Mouse (Mus musculus) forebrain, embryonic 12.5 days (tissue): ENCODE measurements around the gene E130208F15Rik. TPM values are rescaled to one million over a fixed set of nuclear protein-coding genes. Genes with fewer than 3 reads are reported as not detected.

Experiments
- ATAC-seq: fragments of 200-750 bp; cut with Nextera tagmentation; 2 replicates; pipeline ENCODE4 v1.8.0; 2017; ENCODE audit warnings: moderate TSS enrichment; ENCODE audit not compliant: low FRiP score
- H3K27ac ChIP-seq: fragments of 300-500 bp; sonication (generic); 2 replicates; pipeline ENCODE4 v1.5.1; 2016; ENCODE audit warnings: mild to moderate bottlenecking
- H3K27me3 ChIP-seq: fragments of 300-500 bp; sonication (generic); 2 replicates; pipeline ENCODE4 v1.6.1; 2016; ENCODE audit warnings: mild to moderate bottlenecking
- H3K36me3 ChIP-seq: fragments of 300-500 bp; sonication (generic); replicated peaks from 2 replicates; pipeline ENCODE4 v1.6.1; 2016; ENCODE audit warnings: mild to moderate bottlenecking
- H3K4me1 ChIP-seq: fragments of 300-500 bp; sonication (generic); 2 replicates; pipeline ENCODE4 v1.6.1; 2016
- H3K4me2 ChIP-seq: fragments of 300-500 bp; sonication (generic); 2 replicates; pipeline ENCODE4 v1.6.1; 2016; ENCODE audit warnings: mild to moderate bottlenecking, moderate library complexity
- H3K4me3 ChIP-seq: fragments of 300-500 bp; sonication (generic); replicated peaks from 2 replicates; pipeline ENCODE4 v1.5.1; 2016; ENCODE audit warnings: mild to moderate bottlenecking
- H3K9ac ChIP-seq: fragments of 300-500 bp; sonication (generic); 2 replicates; pipeline ENCODE4 v1.6.1; 2016; ENCODE audit warnings: mild to moderate bottlenecking
- H3K9me3 ChIP-seq: fragments of 300-500 bp; sonication (generic); 2 replicates; pipeline ENCODE4 v1.6.1; 2016
- WGBS: fragments of 180-500 bp; shearing (Covaris S2); methylation state at CpG from one replicate; pipeline ENCODE4 v1.1.7; 2016; 5-methylcytosine and 5-hydroxymethylcytosine counted together
- polyA plus RNA-seq: library from polyadenylated mRNA; unstranded; fragments of >200 nt; fragmentation: Nextera tagmentation; extraction: Ambion mirVana; gene quantifications from 2 replicates; pipeline ENCODE4 v1.2.1, GENCODE M21; 2016

The E130208F15Rik gene
- polyA plus RNA-seq, 1 experiment from 2014 or later, result not detected

DNA sequence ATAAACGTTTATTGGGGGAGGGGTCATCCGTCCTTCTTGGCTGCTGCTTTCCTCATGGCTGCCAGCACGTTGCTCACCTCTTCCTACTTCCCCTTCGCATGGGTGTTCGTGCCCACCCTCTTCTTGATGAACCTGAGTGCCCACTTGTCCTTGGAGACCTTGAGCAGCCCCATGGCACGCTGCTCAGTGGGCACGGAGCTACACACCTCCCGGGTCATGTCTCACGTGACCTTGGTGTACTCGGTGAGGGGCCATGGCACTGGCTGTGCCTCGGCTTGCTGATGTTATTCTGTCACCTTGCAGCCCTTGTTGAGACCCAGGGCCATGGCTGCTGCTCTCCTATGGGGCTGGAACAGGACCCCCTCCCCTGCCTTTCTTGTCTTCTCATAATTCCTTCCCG lies 11.4 kb upstream of the E130208F15Rik start:
- H3K27ac ChIP-seq, result no peak overlapping the region
- WGBS, result 90% methylated on average over 12 of the region's 12 CpGs
- no peaks in the 10 kb centered on the region for H3K27me3 ChIP-seq
- H3K4me3 ChIP-seq, result no peak overlapping the region
- H3K4me2 ChIP-seq, result no peak overlapping the region
- no peaks in the 10 kb centered on the region for H3K9me3 ChIP-seq
- no peak overlapping the region for H3K9ac ChIP-seq
- no peak for ATAC-seq
- H3K36me3 ChIP-seq, result peaks cover 30% of the 10 kb centered on the region
- H3K4me1 ChIP-seq, result peaks cover 30% of the 10 kb centered on the region

DNA sequence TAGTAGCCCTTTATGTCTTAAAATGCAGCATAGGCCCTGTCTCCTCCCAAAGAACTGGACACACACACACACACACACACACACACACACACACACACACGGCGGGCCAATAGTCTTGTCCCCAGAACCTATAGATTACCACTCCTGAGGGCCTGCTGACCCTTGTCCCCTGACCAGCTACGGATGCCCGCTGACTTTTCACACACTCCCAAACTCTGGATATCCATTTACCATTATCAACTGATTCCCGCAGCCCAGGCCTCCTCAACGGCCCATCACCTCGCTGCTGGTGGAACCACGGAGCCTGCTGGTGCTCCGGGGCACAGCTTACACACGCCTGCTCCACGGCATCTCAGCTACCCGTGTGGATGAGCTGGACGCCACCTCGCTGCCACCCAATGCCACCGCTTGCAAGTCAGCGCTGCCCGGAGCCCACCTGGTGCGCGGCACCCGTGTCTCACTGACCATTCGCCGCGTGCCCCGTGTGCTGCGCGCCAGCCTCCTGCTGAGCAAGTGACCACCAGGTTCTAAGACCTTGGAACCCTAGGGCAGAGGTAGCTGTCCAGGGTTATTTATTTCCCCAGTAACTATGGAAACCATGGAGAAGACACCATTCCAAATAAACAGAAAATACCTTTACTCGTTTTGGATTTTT lies 7.7 kb upstream of the E130208F15Rik start:
- no peak overlapping the region for H3K4me3 ChIP-seq
- no peaks in the 10 kb centered on the region for H3K27me3 ChIP-seq
- peaks cover 24% of the 10 kb centered on the region for H3K4me1 ChIP-seq
- H3K27ac ChIP-seq, result no peak overlapping the region
- H3K9ac ChIP-seq, result no peak overlapping the region
- H3K36me3 ChIP-seq, result peaks cover 9% of the 10 kb centered on the region
- H3K4me2 ChIP-seq, result no peak overlapping the region
- no peak for ATAC-seq
- no peaks in the 10 kb centered on the region for H3K9me3 ChIP-seq
- WGBS, result 49% methylated on average over 27 of the region's 27 CpGs

DNA sequence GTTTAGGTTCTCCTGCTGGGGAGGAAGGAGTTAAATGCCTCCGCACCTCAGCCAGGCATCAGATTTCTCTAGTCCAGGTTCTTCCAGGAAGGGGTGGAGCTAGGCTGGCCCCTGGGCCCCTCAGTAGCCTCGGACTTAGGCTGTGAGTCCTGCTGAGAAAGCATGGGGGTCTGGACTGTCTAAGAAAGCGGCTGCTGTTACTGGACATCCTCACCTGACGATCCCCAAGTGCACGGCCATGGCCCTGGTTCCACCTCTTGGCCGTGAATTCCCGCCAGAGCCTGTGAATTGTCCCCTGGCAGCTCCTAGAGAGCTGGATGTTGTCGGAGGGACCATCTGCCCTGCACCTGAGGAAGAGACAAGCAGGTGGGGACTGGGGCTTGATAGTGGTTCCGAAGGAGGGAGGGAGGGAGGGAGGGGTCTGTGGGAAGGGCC lies 6.8 kb upstream of the E130208F15Rik start, which contains the start of gene Syne4:
Gene Syne4, plus strand, starts transcription at position 87 of the 435 bp plus-strand sequence.
- no peak within 1 kb of the TSS for H3K27ac ChIP-seq
- H3K4me1 ChIP-seq, result peaks cover 16% of the 10 kb centered on the region
- peak within 1 kb of the TSS; percentile 48 for H3K9ac ChIP-seq
- H3K4me2 ChIP-seq, result peak within 1 kb of the TSS; percentile 44
- H3K36me3 ChIP-seq, result peaks cover 9% of the 10 kb centered on the region
- 4% methylated on average over 9 of the region's 9 CpGs for WGBS
- H3K4me3 ChIP-seq, result peak within 1 kb of the TSS; percentile 31
- no peaks in the 10 kb centered on the region for H3K27me3 ChIP-seq
- no peaks in the 10 kb centered on the region for H3K9me3 ChIP-seq
- ATAC-seq, result no peak

DNA sequence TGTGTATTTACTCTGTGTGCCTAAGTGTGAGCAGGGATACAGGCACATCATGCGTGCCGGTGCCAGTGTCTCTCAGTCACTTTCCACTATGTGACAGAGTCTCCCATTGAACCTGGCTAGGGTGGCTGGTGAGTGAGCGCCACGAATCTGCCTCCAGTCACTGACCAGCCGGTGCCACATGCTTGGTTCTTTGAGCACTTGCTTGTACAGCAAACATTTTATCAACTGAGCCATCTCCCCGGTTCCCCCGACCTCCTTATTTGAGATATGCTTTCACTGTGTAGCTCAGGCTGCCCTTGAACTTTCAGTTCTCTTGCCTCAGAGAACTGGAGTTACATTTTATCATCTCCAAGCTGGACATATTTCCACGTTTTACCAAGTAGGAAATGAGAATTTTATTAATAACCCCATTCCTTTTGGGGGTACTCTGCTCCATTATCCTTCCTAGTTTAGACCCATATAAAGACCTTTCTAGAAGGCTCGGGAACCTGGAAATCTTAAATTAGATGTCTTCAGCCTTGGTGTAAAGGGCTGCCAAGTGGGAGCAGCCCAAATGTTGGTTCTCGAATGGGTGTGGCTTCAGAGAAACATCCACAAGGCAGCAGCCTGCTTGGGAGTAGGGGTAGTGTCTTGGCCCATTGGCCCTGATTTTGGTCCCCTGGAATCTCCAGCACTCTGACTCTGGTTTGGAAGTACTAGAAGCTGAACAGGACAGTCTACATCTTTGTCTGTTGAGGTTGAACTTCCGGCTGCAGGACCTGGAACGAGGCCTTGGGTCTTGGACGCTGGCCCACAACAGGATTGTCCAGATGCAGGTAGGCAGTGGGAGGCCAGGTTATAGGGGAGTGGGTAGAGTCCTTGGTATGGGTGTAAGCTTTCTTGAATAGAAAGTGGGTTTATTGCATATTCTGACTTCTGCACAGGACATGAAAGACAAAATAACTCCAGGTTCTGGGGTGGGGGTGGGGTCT lies 5.7 kb upstream of the E130208F15Rik start:
- H3K27ac ChIP-seq, result no peak overlapping the region
- peak overlapping the region; percentile 31 for H3K4me3 ChIP-seq
- 80% methylated on average over 13 of the region's 13 CpGs for WGBS
- ATAC-seq, result no peak
- no peaks in the 10 kb centered on the region for H3K27me3 ChIP-seq
- no peaks in the 10 kb centered on the region for H3K9me3 ChIP-seq
- H3K9ac ChIP-seq, result 0 out of 2 replicates have a peak overlapping the region, but pooled peaks have one; percentile 30
- peaks cover 9% of the 10 kb centered on the region for H3K36me3 ChIP-seq
- H3K4me2 ChIP-seq, result peak overlapping the region; percentile 44; the same call in 1 of the 2 replicates
- H3K4me1 ChIP-seq, result peaks cover 15% of the 10 kb centered on the region

DNA sequence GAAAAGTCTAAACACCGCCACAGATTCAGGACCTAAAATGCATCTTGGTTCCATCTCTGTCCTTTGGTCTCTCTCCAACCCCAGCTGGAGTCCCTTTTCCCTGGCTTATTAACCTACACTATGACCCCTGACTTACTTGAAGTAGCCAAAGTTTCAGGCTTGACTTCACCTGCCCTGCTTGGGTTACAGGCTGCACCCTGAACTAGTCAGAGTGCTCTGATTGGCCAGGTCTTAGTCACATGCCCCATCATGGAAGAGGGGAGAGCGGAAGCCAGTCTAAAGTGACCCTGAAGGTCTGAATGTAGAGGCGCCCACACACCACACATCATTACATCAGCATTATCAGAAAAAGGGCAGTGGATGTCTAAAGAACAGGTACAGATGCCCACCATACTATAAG lies 3.4 kb upstream of the E130208F15Rik start:
- Histone ChIP-seq H3K4me1 (peaks cover 28% of the 10 kb centered on the region), H3K36me3 (peaks cover 2% of the 10 kb centered on the region; the same call in 1 of the 2 replicates), H3K4me3 (no peak overlapping the region), H3K4me2 (no peak overlapping the region), H3K9me3 (no peaks in the 10 kb centered on the region), H3K27me3 (no peaks in the 10 kb centered on the region), H3K27ac (no peak overlapping the region), H3K9ac (no peak overlapping the region)
- WGBS, result 89% methylated on average over 3 of the region's 3 CpGs
- no peak for ATAC-seq

DNA sequence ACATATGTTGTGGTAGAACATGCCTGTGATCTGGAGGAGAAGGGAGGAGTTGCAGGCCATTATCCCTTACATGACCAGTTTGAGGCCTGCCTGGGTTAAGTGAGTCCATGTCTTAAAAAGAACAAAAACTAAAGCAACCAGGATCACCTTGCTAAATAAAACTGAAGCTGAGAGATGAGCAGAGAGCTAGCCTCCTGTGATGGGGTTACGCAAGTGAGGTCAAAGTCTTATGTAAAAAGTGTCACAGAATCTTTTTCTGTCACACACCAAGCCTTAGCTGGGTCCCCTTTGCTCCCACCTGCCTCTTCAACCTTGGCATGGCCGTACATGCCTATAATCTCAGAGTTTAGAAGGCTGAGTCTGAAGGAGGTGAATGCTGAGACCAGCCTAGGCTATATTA lies 594 bp upstream of the E130208F15Rik start:
- no peaks in the 10 kb centered on the region for H3K36me3 ChIP-seq
- no peak overlapping the region for H3K27ac ChIP-seq
- WGBS, result 90% methylated on average over 2 of the region's 2 CpGs
- 0 out of 2 replicates have a peak, but pooled peaks cover 5% of the 10 kb centered on the region for H3K27me3 ChIP-seq
- no peak for ATAC-seq
- peak overlapping the region; percentile 83 for H3K9ac ChIP-seq
- H3K4me1 ChIP-seq, result peaks cover 17% of the 10 kb centered on the region
- H3K4me2 ChIP-seq, result peak overlapping the region; percentile 89
- peak overlapping the region; percentile 78; the same call in 1 of the 2 replicates for H3K4me3 ChIP-seq
- H3K9me3 ChIP-seq, result peaks cover 4% of the 10 kb centered on the region; the same call in 1 of the 2 replicates

DNA sequence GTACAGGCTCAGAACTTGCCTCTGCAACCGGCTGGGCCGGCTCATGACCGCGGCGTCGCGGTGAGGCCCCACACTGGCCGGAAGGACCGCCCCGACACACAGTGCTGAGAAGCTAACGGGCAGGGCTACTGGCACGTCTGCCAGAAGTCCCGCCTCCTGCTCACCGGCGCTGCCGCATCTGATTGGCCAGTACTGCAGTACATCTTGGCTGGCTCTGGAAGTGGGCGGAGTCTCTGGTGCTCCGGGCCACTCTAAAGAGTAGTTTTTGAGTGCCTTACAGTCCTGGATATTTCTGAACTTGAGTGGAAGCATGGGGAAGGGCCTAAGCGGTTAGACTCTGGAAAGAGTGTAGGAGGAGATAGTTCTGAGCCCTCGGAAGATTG lies 736 bp downstream of the E130208F15Rik start:
- H3K4me1 ChIP-seq, result peaks cover 17% of the 10 kb centered on the region
- peaks cover 8% of the 10 kb centered on the region; the same call in 1 of the 2 replicates for H3K27me3 ChIP-seq
- peak overlapping the region; percentile 78 for H3K4me3 ChIP-seq
- under 1% methylated on average over 20 of the region's 20 CpGs for WGBS
- H3K36me3 ChIP-seq, result no peaks in the 10 kb centered on the region
- H3K9me3 ChIP-seq, result peaks cover 4% of the 10 kb centered on the region; the same call in 1 of the 2 replicates
- peak overlapping the region; percentile 85 for H3K27ac ChIP-seq
- H3K9ac ChIP-seq, result peak overlapping the region; percentile 83
- peak; percentile 99 for ATAC-seq
- H3K4me2 ChIP-seq, result peak overlapping the region; percentile 89

DNA sequence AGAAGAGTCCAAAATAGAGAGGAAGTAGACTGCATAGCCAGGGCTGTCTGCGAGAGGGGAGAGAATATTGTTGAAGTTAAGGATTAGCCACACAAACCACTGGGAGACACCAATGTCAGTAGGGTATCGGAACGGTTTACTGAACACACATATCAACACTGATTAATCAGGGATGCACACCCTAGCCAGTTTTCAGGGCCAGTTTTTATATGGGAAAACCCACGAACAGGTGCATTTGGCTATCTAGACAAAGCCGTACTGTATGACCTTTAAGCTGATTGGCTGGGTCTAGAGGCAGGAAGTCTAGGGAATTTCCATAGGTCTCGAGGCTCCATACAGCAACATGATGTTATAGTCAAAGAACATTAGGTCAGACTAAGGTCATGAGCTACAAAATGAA lies 1.3 kb downstream of the E130208F15Rik start:
- Histone ChIP-seq H3K4me2 (peak overlapping the region; percentile 89), H3K4me1 (peaks cover 17% of the 10 kb centered on the region), H3K27ac (peak overlapping the region; percentile 85; the same call in 1 of the 2 replicates), H3K9me3 (peaks cover 4% of the 10 kb centered on the region; the same call in 1 of the 2 replicates), H3K27me3 (peaks cover 10% of the 10 kb centered on the region; the same call in 1 of the 2 replicates), H3K36me3 (no peaks in the 10 kb centered on the region), H3K4me3 (peak overlapping the region; percentile 78), H3K9ac (peak overlapping the region; percentile 83)
- WGBS, result 35% methylated on average over 6 of the region's 6 CpGs
- no peak for ATAC-seq

DNA sequence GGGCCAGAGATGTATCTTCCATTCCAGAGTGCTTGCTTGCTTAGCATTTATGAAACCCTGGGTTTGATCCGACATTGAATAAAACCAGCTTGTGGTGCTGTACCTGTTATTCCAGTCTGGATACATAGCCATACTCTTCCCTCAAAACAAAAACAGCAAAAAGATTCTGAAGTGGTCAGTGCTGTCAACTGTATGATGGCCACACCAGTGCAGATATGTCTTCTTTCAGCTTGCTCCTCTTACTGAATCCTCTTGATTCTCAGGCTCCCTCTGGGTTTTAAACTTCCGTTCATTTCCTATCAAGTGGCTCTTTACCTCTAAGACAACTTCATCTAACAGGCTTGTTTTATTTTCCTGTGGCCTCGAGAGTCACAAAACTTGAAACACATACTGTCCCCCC lies 2.3 kb downstream of the E130208F15Rik start, which contains the start of gene Sdhaf1:
Gene Sdhaf1, minus strand, starts transcription at position 101 of the 400 bp plus-strand sequence.
- ATAC-seq, result no peak
- Histone ChIP-seq H3K27me3 (peaks cover 14% of the 10 kb centered on the region; the same call in 1 of the 2 replicates), H3K36me3 (no peaks in the 10 kb centered on the region), H3K9me3 (peaks cover 4% of the 10 kb centered on the region; the same call in 1 of the 2 replicates), H3K4me3 (peak within 1 kb of the TSS; percentile 78), H3K4me1 (peaks cover 17% of the 10 kb centered on the region), H3K4me2 (peak within 1 kb of the TSS; percentile 89), H3K27ac (peak within 1 kb of the TSS; percentile 85; the same call in 1 of the 2 replicates), H3K9ac (peak within 1 kb of the TSS; percentile 83)
- 80% methylated on average over 3 of the region's 3 CpGs for WGBS

DNA sequence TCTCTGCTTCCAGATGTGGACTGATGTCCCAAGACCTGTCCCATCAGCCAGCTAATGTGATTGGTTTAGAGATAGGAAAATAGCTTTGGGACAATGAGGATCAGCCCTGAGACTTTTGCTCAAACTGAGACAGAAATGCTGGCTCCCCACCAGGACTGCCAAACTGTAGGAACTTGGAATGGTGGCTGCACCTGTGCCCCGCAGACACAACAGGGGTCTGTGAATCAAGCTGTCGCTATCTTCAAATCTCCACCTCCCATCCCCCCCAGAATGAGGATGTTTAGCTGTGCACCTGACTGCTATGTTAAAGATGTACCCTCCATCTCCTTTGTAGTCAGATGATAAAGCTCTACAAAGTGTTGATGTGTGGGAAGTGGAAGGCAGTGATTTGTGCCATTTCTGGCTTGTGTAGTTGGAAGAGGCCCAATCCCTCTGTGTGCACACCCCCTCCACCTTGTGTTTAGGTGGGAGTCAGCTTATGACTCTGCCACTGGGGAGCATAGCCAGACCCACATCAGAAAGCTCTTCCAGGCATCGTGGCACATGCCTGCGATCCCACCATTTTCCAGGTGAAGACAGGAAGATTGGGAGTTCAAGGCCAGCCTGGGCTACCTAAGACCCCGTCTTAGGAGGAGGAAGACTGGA lies 2.9 kb downstream of the E130208F15Rik start:
- no peak for ATAC-seq
- Histone ChIP-seq H3K9ac (no peak overlapping the region), H3K9me3 (peaks cover 4% of the 10 kb centered on the region; the same call in 1 of the 2 replicates), H3K4me1 (peaks cover 17% of the 10 kb centered on the region), H3K4me3 (no peak overlapping the region), H3K27me3 (peaks cover 14% of the 10 kb centered on the region; the same call in 1 of the 2 replicates), H3K27ac (no peak overlapping the region), H3K4me2 (no peak overlapping the region), H3K36me3 (no peaks in the 10 kb centered on the region)
- WGBS, result 86% methylated on average over 5 of the region's 5 CpGs

DNA sequence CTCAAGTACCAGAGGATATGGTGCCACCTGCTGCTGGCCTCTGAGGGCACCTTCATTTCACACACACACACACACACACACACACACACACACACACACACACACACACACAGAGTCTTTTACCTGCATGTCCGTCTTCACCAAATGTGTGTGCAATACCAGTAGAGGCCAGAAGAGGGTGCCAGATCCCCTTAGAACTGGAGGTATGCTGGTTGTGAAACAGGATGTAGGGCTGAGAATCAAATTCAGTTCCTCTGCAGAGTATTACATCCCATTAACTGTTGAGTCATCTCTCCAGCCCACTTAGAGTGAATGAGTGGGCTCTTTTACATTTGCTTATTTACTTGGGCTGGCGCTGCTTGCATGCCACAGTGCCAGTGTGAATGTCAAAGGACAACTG lies 3.8 kb downstream of the E130208F15Rik start:
- H3K4me2 ChIP-seq, result no peak overlapping the region
- ATAC-seq, result no peak
- no peaks in the 10 kb centered on the region for H3K36me3 ChIP-seq
- peaks cover 14% of the 10 kb centered on the region; the same call in 1 of the 2 replicates for H3K27me3 ChIP-seq
- H3K9ac ChIP-seq, result no peak overlapping the region
- H3K9me3 ChIP-seq, result peaks cover 4% of the 10 kb centered on the region; the same call in 1 of the 2 replicates
- H3K4me3 ChIP-seq, result no peak overlapping the region
- peaks cover 17% of the 10 kb centered on the region for H3K4me1 ChIP-seq
- WGBS, result 47% methylated on average over 2 of the region's 2 CpGs
- H3K27ac ChIP-seq, result no peak overlapping the region
